Mouse (Mus musculus) liver, adult 2 months (tissue): Measurements from ENCODE around the gene Kdelc1. TPM values are rescaled to one million over a fixed set of nuclear protein-coding genes. Genes with fewer than 3 reads are reported as not detected.

Source experiments
- DNase-seq: peaks from one replicate; pipeline ENCODE4 v3.0.0-alpha.2; 2011; ENCODE audit warnings: low read depth, low spot score; ENCODE audit errors: extremely low read depth
- H3K27ac ChIP-seq: fragments of 200-500 bp; replicated peaks from 2 replicates; pipeline ENCODE4 v1.5.1; 2012; ENCODE audit warnings: low read depth, mild to moderate bottlenecking, control low read depth, inconsistent platforms, low read length; ENCODE audit not compliant: insufficient read depth
- H3K27me3 ChIP-seq: fragments of 200-500 bp; 2 replicates; pipeline ENCODE4 v1.6.1; 2012; ENCODE audit warnings: mild to moderate bottlenecking, moderate library complexity, low read length, inconsistent platforms; ENCODE audit not compliant: control insufficient read depth, insufficient read depth
- H3K36me3 ChIP-seq: fragments of 200-500 bp; 2 replicates; pipeline ENCODE4 v1.6.1; 2012; ENCODE audit warnings: low read length, inconsistent platforms; ENCODE audit not compliant: control insufficient read depth, insufficient read depth
- H3K4me1 ChIP-seq: fragments of 200-500 bp; 2 replicates; pipeline ENCODE4 v1.6.1; 2011; ENCODE audit warnings: low read length; ENCODE audit not compliant: control insufficient read depth, insufficient read depth
- H3K4me3 ChIP-seq: fragments of 200-500 bp; 2 replicates; pipeline ENCODE4 v1.5.1; 2011; ENCODE audit warnings: low read depth, mild to moderate bottlenecking, control low read depth, low read length, moderate library complexity; ENCODE audit not compliant: insufficient read depth
- H3K79me2 ChIP-seq: fragments of 200-500 bp; 2 replicates; pipeline ENCODE4 v1.6.1; 2012; ENCODE audit warnings: inconsistent platforms, mild to moderate bottlenecking, low read length, moderate library complexity; ENCODE audit not compliant: control insufficient read depth, insufficient read depth
- H3K9ac ChIP-seq: fragments of 200-500 bp; 2 replicates; pipeline ENCODE4 v1.6.1; 2012; ENCODE audit warnings: low read depth, mild to moderate bottlenecking, control low read depth, inconsistent platforms, low read length
- CTCF ChIP-seq: fragments of 200-500 bp; IDR thresholded peaks from 2 replicates; pipeline ENCODE4 v1.5.1; 2011; ENCODE audit warnings: low read depth, low read length, control low read depth
- POLR2A ChIP-seq: fragments of 200-500 bp; IDR thresholded peaks from 2 replicates; pipeline ENCODE4 v1.6.1; 2011; ENCODE audit warnings: low read length, control low read depth; ENCODE audit not compliant: insufficient read depth; ENCODE audit errors: extremely low read depth
- WGBS: fragments of 180-500 bp; shearing (Covaris S2); methylation state at CpG from one replicate; pipeline ENCODE4 v1.1.7; 2018; 5-methylcytosine and 5-hydroxymethylcytosine counted together
- polyA plus RNA-seq: library from polyadenylated mRNA; depleted of rRNA; stranded (reverse); fragments of >200 nt; gene quantifications from 2 replicates; pipeline ENCODE4 v1.2.3, GENCODE M21; 2012; rRNA removed
- total RNA-seq: library from RNA; depleted of rRNA; stranded (reverse); fragments of >200 nt; gene quantifications from 2 replicates; pipeline ENCODE4 v1.2.3, GENCODE M21; 2014; rRNA removed

Gene Kdelc1
- total and polyA plus RNA-seq, 2 experiments = 7.4 to 7.8 TPM

DNA sequence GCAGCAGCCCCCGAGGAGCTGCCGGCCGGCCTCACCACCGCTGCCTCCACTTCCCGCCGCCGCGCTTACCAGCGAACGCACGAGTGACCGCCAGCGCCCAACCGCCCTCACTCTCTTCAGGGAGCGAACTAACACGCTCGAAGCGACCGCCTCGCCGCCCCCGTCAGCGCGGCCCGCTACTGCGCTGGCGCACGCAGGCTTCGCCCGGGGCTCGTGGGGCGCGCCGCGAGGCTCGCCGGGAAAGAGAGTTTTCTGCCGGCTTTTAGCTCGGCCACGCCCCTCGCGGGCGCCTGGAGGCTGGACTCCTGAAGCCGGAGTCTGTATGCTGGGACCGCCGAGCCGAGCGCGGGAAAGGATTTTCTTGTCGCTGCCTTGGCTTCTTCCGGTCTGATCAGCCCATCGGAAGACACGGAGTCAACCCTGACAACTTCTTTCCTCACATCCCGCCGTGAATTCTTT, 16.3 kb downstream of the Kdelc1 start, which contains the start of gene Tex30:
TSS of gene Tex30 (minus strand) at position 183 of the 459 bp plus-strand sequence.
- peaks cover 9% of the 10 kb centered on the region; the same call in 1 of the 2 replicates for H3K79me2 ChIP-seq
- H3K36me3 ChIP-seq = peaks cover 9% of the 10 kb centered on the region
- peak; percentile 82 for DNase-seq
- under 1% methylated on average over 55 of the region's 55 CpGs for WGBS
- H3K4me3 ChIP-seq = peak within 1 kb of the TSS; percentile 83
- peak within 1 kb of the TSS; percentile 87 for H3K9ac ChIP-seq
- no peaks in the 10 kb centered on the region for H3K27me3 ChIP-seq
- peaks cover 1% of the 10 kb centered on the region; the same call in 1 of the 2 replicates for H3K4me1 ChIP-seq
- TF ChIP-seq POLR2A (peak; percentile 81), CTCF (no peak)
- peak within 1 kb of the TSS; percentile 64 for H3K27ac ChIP-seq

DNA sequence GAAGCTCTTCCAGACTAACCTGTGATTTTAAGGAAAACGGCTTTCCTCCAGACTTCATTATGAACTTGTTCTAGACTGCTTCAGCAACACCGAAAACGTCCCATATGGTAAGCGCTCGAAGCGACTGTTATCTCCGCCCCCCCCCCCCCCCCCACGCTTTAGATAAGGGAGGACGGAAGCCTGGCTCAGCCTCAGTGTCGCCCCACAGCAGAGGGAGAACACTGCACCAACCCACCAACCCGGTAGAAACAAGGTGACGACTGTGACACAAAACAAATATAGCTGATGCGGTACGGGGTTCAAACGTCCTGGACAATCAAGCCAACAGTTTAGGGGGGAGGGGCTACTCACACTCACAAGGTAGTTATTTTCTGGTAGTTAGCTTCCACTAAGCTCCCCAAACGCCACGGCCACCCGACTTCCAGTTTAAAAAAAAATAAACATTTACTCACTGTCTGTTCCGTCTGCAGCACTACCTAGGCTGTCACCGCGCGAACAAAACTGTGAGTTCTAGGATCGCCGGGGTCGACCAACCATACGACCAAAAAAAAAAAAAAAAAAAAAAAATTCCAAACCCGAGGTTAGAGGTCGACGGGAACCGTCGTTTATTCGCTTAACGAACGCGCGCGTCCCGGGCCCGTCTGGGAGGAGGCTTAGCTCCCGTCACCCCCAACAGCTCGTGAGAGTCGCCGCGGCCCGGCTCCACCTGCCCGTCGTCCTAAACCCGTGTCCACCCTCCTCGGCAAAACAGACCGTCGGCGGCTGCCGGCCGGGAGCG, 17.0 kb downstream of the Kdelc1 start:
- Histone ChIP-seq H3K27me3 (no peaks in the 10 kb centered on the region), H3K4me1 (peaks cover 1% of the 10 kb centered on the region; the same call in 1 of the 2 replicates), H3K4me3 (peak overlapping the region; percentile 83), H3K79me2 (peaks cover 9% of the 10 kb centered on the region; the same call in 1 of the 2 replicates), H3K9ac (peak overlapping the region; percentile 87), H3K27ac (peak overlapping the region; percentile 64), H3K36me3 (peaks cover 5% of the 10 kb centered on the region)
- under 1% methylated on average over 55 of the region's 55 CpGs for WGBS
- TF ChIP-seq POLR2A (no peak), CTCF (no peak)
- DNase-seq = peak; percentile 52

DNA sequence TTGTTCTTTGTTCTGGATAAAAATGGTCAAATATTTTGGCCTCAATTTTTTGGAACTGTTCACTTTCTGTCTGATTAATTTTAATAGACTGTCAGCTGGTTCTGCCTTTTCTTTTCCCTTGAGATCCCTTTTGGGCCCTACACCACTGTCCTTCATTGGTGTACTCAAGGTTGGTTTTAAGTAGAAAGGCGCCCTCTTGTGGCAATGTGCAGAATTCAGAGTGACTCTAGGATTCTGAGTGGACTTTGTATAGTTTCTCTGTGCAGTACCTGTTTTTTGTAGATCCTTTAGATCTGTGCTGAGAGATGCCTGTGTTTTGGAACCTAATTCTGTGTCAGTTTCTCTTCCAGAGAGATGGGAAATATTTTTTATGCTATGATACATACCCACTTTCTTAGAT, 54.0 kb downstream of the Kdelc1 start:
- Histone ChIP-seq H3K9ac (no peak overlapping the region), H3K27ac (no peak overlapping the region), H3K4me1 (no peaks in the 10 kb centered on the region), H3K4me3 (no peak overlapping the region), H3K36me3 (no peaks in the 10 kb centered on the region), H3K27me3 (no peaks in the 10 kb centered on the region), H3K79me2 (no peaks in the 10 kb centered on the region)
- TF ChIP-seq POLR2A = no peak
- no peak for TF ChIP-seq CTCF
- DNase-seq = peak; percentile 52
- 0% methylated on average over 1 of the region's 1 CpGs for WGBS

DNA sequence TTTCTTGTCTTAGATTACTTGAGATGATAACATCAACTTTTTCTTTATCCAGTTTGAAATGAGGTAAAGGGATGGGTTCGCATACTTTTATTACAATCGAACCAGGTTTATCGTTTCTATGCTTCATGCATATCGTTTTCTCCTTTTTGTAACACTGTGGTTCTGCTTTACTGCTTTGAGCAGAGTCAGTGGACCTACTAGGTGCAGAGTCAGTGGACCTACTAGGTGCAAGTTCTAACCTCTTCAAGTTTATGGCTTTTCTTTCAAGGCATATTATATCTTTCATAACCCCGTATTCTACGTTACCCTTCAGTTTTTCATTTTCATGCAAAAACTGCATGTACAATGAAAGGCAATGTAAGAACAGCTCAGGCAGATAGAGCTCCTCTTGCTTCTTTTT, 55.2 kb downstream of the Kdelc1 start:
- H3K4me1 ChIP-seq = no peaks in the 10 kb centered on the region

DNA sequence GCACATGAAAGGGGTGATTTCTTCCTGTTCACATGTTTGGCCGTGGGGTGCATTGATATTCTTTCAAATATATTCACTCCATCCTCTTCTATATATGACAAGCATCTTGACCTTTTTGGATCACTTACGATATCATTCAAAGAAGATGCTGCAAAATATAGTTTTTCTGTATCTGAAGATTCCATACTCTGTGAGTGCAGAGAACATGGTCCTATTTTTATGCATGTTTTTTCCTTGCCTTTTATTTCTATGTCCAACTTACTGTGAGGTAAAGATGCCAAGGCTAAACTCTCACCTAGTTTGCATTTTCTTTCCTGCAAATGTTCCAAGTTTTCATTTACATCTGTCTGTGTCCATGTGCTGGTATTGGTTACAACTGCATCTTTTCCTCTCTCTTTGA, 56.8 kb downstream of the Kdelc1 start, which contains the start of gene Gm8251:
TSS of gene Gm8251 (minus strand) at position 101 of the 400 bp plus-strand sequence.
- H3K36me3 ChIP-seq = no peaks in the 10 kb centered on the region
- H3K9ac ChIP-seq = no peak within 1 kb of the TSS
- H3K4me3 ChIP-seq = no peak within 1 kb of the TSS
- H3K79me2 ChIP-seq = no peaks in the 10 kb centered on the region
- TF ChIP-seq CTCF (no peak), POLR2A (no peak)
- no peaks in the 10 kb centered on the region for H3K27me3 ChIP-seq
- no peak within 1 kb of the TSS for H3K27ac ChIP-seq
- 87% methylated on average over 2 of the region's 2 CpGs for WGBS
- no peaks in the 10 kb centered on the region for H3K4me1 ChIP-seq
- DNase-seq = no peak

More for the DNA sequence above, 55.2 kb downstream of the Kdelc1 start:
- DNase-seq = no peak
- 93% methylated on average over 6 of the region's 6 CpGs for WGBS
- H3K36me3 ChIP-seq = no peaks in the 10 kb centered on the region
- H3K9ac ChIP-seq = no peak overlapping the region
- H3K79me2 ChIP-seq = no peaks in the 10 kb centered on the region
- no peaks in the 10 kb centered on the region for H3K27me3 ChIP-seq
- no peak overlapping the region for H3K4me3 ChIP-seq
- no peak overlapping the region for H3K27ac ChIP-seq
- TF ChIP-seq POLR2A (no peak), CTCF (no peak)

DNA sequence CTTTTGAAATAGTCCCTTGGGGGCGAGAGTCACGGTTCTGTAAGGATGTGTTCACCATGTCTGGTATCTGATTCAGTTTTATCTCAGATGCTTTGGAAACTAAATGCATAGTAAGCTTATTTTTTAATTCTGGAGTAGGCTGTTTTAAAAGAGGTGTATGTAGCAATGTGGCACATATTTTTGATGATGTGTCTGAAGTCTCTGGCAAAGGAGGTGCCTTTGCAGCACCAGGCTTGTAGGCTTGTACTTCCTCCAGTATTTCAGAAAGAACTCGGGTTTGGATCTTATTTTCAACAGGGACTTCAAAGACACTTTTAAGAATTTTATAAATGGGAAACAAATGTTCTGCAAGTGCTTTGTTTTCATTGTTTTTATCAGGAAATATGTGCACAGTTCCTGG, 60.8 kb downstream of the Kdelc1 start:
- Histone ChIP-seq H3K36me3 (no peaks in the 10 kb centered on the region), H3K27me3 (no peaks in the 10 kb centered on the region), H3K79me2 (no peaks in the 10 kb centered on the region), H3K4me1 (no peaks in the 10 kb centered on the region), H3K4me3 (no peak overlapping the region), H3K27ac (no peak overlapping the region), H3K9ac (no peak overlapping the region)
- TF ChIP-seq CTCF (no peak), POLR2A (no peak)
- WGBS = 86% methylated on average over 3 of the region's 3 CpGs
- no peak for DNase-seq

Other genes starting within 250 kb of the Kdelc1 start
- gene Tpp2, start 185.2 kb downstream of the Kdelc1 start, total RNA-seq = 39.6 and 41.0 TPM in 2 replicates
- 3.5 and 4.1 TPM in 2 replicates for gene Tpp2, start 185.2 kb downstream of the Kdelc1 start, polyA plus RNA-seq
- not detected in 2 replicates for gene Mettl21c, start 98.8 kb downstream of the Kdelc1 start, total RNA-seq
- not detected in 2 replicates for gene Mettl21c, start 98.8 kb downstream of the Kdelc1 start, polyA plus RNA-seq
- 0.07 and 0.09 TPM in 2 replicates for gene Gm8251, start 56.9 kb downstream of the Kdelc1 start, total RNA-seq
- gene Gm8251, start 56.9 kb downstream of the Kdelc1 start, polyA plus RNA-seq = not detected in 2 replicates
- gene Tex30, start 16.4 kb downstream of the Kdelc1 start, total RNA-seq = 7.7 TPM in 2 replicates
- 2.0 and 3.5 TPM in 2 replicates for gene Tex30, start 16.4 kb downstream of the Kdelc1 start, polyA plus RNA-seq
- gene Bivm, start 149 bp upstream of the Kdelc1 start, total RNA-seq = 7.5 and 7.8 TPM in 2 replicates
- 5.1 and 6.5 TPM in 2 replicates for gene Bivm, start 149 bp upstream of the Kdelc1 start, polyA plus RNA-seq
- 14.3 and 14.9 TPM in 2 replicates for gene Ercc5, start 28.9 kb upstream of the Kdelc1 start, total RNA-seq
- 2.4 and 3.1 TPM in 2 replicates for gene Ercc5, start 28.9 kb upstream of the Kdelc1 start, polyA plus RNA-seq
- not detected in 2 replicates for gene Mettl21e, start 100.2 kb upstream of the Kdelc1 start, total RNA-seq
- not detected in 2 replicates for gene Mettl21e, start 100.2 kb upstream of the Kdelc1 start, polyA plus RNA-seq